Mouse (Mus musculus) right cerebral cortex, postnatal 4 days (tissue): Measurements from ENCODE around the gene Map2k4.

Experiments used
- DNase-seq: peaks from one replicate; pipeline ENCODE4 v3.0.0-alpha.2; 2022

The Map2k4 gene

GRCm38 (mm10) chr11:65773535-65773934, 14.6 kb downstream of the Map2k4 start:
- DNase-seq = no peak

- no peak for DNase-seq
These were observed 16.6 kb downstream of the Map2k4 start for GRCm38 (mm10) chr11:65771546-65771945.

GRCm38 (mm10) chr11:65769990-65770389, 18.1 kb downstream of the Map2k4 start:
- no peak for DNase-seq

GRCm38 (mm10) chr11:65768445-65768844, 19.7 kb downstream of the Map2k4 start:
- DNase-seq = no peak

GRCm38 (mm10) chr11:65760912-65761311, 27.2 kb downstream of the Map2k4 start:
- DNase-seq = no peak

- DNase-seq = no peak
These were observed 28.7 kb downstream of the Map2k4 start for GRCm38 (mm10) chr11:65759350-65759749.

- no peak for DNase-seq
These were observed 33.9 kb downstream of the Map2k4 start for GRCm38 (mm10) chr11:65754161-65754560.

GRCm38 (mm10) chr11:65753593-65753992, 34.5 kb downstream of the Map2k4 start:
- DNase-seq = no peak

- no peak for DNase-seq
These were observed 37.6 kb downstream of the Map2k4 start for GRCm38 (mm10) chr11:65750546-65750945.

GRCm38 (mm10) chr11:65747433-65747832, 40.7 kb downstream of the Map2k4 start:
- no peak for DNase-seq

- DNase-seq = peak; percentile 13
These were observed 42.3 kb downstream of the Map2k4 start for GRCm38 (mm10) chr11:65745707-65746333.

GRCm38 (mm10) chr11:65743866-65744265, 44.2 kb downstream of the Map2k4 start:
- DNase-seq = no peak

GRCm38 (mm10) chr11:65740811-65741210, 47.3 kb downstream of the Map2k4 start:
- no peak for DNase-seq

GRCm38 (mm10) chr11:65740390-65740789, 47.7 kb downstream of the Map2k4 start:
- DNase-seq = no peak

GRCm38 (mm10) chr11:65739880-65740279, 48.2 kb downstream of the Map2k4 start:
- DNase-seq = no peak

GRCm38 (mm10) chr11:65734656-65735055, 53.4 kb downstream of the Map2k4 start:
- DNase-seq = no peak

GRCm38 (mm10) chr11:65729623-65730217, 58.4 kb downstream of the Map2k4 start:
- no peak for DNase-seq

GRCm38 (mm10) chr11:65728906-65729305, 59.2 kb downstream of the Map2k4 start:
- DNase-seq = no peak

GRCm38 (mm10) chr11:65723715-65724114, 64.4 kb downstream of the Map2k4 start:
- DNase-seq = no peak

- DNase-seq = no peak
These were observed 66.5 kb downstream of the Map2k4 start for GRCm38 (mm10) chr11:65721615-65722014.

GRCm38 (mm10) chr11:65719960-65720359, 68.1 kb downstream of the Map2k4 start:
- no peak for DNase-seq

- DNase-seq = no peak
These were observed 74.3 kb downstream of the Map2k4 start for GRCm38 (mm10) chr11:65713830-65714229.

- no peak for DNase-seq
These were observed 75.3 kb downstream of the Map2k4 start for GRCm38 (mm10) chr11:65712754-65713306.

- DNase-seq = no peak
These were observed 81.3 kb downstream of the Map2k4 start for GRCm38 (mm10) chr11:65706784-65707183.

GRCm38 (mm10) chr11:65706176-65706575, 81.9 kb downstream of the Map2k4 start:
- no peak for DNase-seq
